Mouse (Mus musculus) G1E (cell line): ENCODE measurements around the gene Fbn1.

Experiments
- CTCF ChIP-seq: IDR thresholded peaks from 2 replicates; pipeline ENCODE4 v1.5.1; 2012; ENCODE audit warnings: low read depth, low read length, inconsistent platforms, mixed read lengths
- GATA1 ChIP-seq: IDR thresholded peaks from 2 replicates; pipeline ENCODE4 v1.6.1; 2012; ENCODE audit warnings: borderline replicate concordance, low read length, inconsistent platforms, mixed read lengths
- TAL1 ChIP-seq: conservative IDR thresholded peaks from 2 replicates; pipeline ENCODE4 v1.6.1; 2012; ENCODE audit warnings: low read depth, low read length, inconsistent platforms, mixed read lengths

DNA sequence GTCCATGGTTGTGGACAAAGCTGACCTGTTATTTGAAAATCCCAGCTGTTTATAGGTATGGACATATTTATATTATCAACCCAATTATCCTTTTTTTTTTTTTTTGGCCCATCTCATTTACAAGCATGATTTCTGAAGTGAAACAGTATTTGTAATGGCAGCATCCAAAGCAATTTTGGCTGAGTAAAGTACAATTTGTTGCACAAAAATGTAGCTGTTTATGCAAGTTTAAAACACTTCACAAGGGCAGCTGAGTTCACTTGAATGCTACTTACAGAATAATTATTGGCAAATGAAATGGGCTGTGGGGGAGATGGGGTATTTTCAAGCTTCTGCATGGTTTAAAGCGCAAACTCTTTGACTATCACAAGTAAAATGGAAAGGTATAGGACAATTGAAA lies 209.0 kb downstream of the Fbn1 start:
- no peak for TF ChIP-seq GATA1
- TF ChIP-seq CTCF = no peak
- no peak for TF ChIP-seq TAL1
